Mouse (Mus musculus) stomach, postnatal 0 days (tissue): ENCODE measurements around the gene 1700015G11Rik.

Source experiments
- CTCF ChIP-seq: IDR thresholded peaks from 2 replicates; pipeline ENCODE4 v1.5.1; 2016; ENCODE audit warnings: antibody characterized with exemption, low read depth, mild to moderate bottlenecking, moderate library complexity
- EP300 ChIP-seq: optimal IDR thresholded peaks from 2 replicates; pipeline ENCODE3; 2016; ENCODE audit warnings: antibody characterized with exemption

DNA sequence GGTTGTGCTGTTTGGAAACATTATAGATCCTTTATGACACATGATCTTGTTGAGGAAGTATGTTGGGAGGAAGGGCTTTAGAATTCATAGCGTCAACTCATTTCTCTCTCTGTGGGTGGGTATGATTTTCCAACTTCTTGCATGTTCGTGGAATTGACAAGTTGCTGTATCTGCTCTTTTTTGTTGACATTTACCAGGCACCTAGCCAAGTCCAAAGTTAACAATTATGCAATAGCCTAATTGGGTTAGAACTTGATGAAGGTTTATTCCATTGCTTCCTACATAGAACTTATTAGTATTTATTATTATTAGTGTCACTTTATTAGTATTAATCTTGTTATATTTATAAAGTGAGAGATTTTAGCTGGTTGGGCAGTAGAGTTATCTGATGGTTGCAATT is 40.3 kb upstream of the 1700015G11Rik start:
- TF ChIP-seq CTCF (no peak), EP300 (no peak)
